Mouse (Mus musculus): ENCODE measurements at regions not wholly inside any gene's neighbourhood (a gene's known extent, or its start where the extent isn't known, plus 50 kb on each side); places are given as distances from the start of the nearest gene placed in this dataset.

- Histone ChIP-seq H3K27me3 (ENCODE audit: insufficient read depth, low read length) (no peaks in the 10 kb centered on the region), H3K4me2 (replicated peaks; ENCODE audit: low read depth, low read length) (no peak overlapping the region), H3K36me3 (ENCODE audit: insufficient read depth, low read length) (no peaks in the 10 kb centered on the region), H3K9ac (replicated peaks; ENCODE audit: low read length) (no peak overlapping the region), H3K4me3 (ENCODE audit: low read length) (no peak overlapping the region), H3K27ac (ENCODE audit: low read length) (no peak overlapping the region), H3K9me3 (ENCODE audit: low read length) (no peaks in the 10 kb centered on the region), H3K4me1 (ENCODE audit: insufficient read depth, low read length) (no peaks in the 10 kb centered on the region)
- ATAC-seq (ENCODE audit: low FRiP score, low TSS enrichment): no peak
Measured at GRCm38 (mm10) chr15:70920138-70920537, 2914.2 kb upstream of the Gm6569 start.

- H3K36me3 ChIP-seq (ENCODE audit: insufficient read depth, low read length): no peaks in the 10 kb centered on the region
- H3K27me3 ChIP-seq (ENCODE audit: insufficient read depth, low read length): no peaks in the 10 kb centered on the region
- no peak overlapping the region for H3K4me3 ChIP-seq (ENCODE audit: low read length)
- H3K4me2 ChIP-seq (replicated peaks; ENCODE audit: low read depth, low read length): no peak overlapping the region
- no peaks in the 10 kb centered on the region for H3K9me3 ChIP-seq (ENCODE audit: low read length)
- H3K9ac ChIP-seq (replicated peaks; ENCODE audit: low read length): no peak overlapping the region
- peak; percentile 27; the same call in 1 of the 2 replicates for ATAC-seq (ENCODE audit: low FRiP score, low TSS enrichment)
- H3K4me1 ChIP-seq (ENCODE audit: insufficient read depth, low read length): no peaks in the 10 kb centered on the region
- WGBS: 42% methylated on average over 2 of the region's 2 CpGs
- H3K27ac ChIP-seq (ENCODE audit: low read length): no peak overlapping the region
Measured at GRCm38 (mm10) chr15:70920862-70921261, 2913.5 kb upstream of the Gm6569 start.
